Mouse (Mus musculus) midbrain, embryonic 15.5 days (tissue): ENCODE results near the gene Stx5a. TPM values are rescaled to one million over a fixed set of nuclear protein-coding genes. Genes with fewer than 3 reads are reported as not detected.

Source experiments
- ATAC-seq: fragments of 200-750 bp; cut with Nextera tagmentation; replicated peaks from 2 replicates; pipeline ENCODE4 v1.8.0; 2017; ENCODE audit warnings: moderate TSS enrichment
- H3K27ac ChIP-seq: fragments of 300-500 bp; sonication (generic); 2 replicates; pipeline ENCODE4 v1.5.1; 2015; ENCODE audit warnings: mild to moderate bottlenecking, inconsistent platforms
- H3K27me3 ChIP-seq: fragments of 300-500 bp; sonication (generic); replicated peaks from 2 replicates; pipeline ENCODE4 v1.6.1; 2015; ENCODE audit warnings: inconsistent platforms
- H3K36me3 ChIP-seq: fragments of 300-500 bp; sonication (generic); replicated peaks from 2 replicates; pipeline ENCODE4 v1.6.1; 2015; ENCODE audit warnings: inconsistent platforms
- H3K4me1 ChIP-seq: fragments of 300-500 bp; sonication (generic); 2 replicates; pipeline ENCODE4 v1.6.1; 2015; ENCODE audit warnings: inconsistent platforms
- H3K4me2 ChIP-seq: fragments of 300-500 bp; sonication (generic); 2 replicates; pipeline ENCODE4 v1.6.1; 2015; ENCODE audit warnings: inconsistent platforms, mild to moderate bottlenecking, moderate library complexity
- H3K4me3 ChIP-seq: fragments of 300-500 bp; sonication (generic); 2 replicates; pipeline ENCODE4 v1.5.1; 2015; ENCODE audit warnings: mild to moderate bottlenecking, inconsistent platforms
- H3K9ac ChIP-seq: fragments of 300-500 bp; sonication (generic); 2 replicates; pipeline ENCODE4 v1.6.1; 2015; ENCODE audit warnings: mild to moderate bottlenecking, inconsistent platforms
- H3K9me3 ChIP-seq: fragments of 300-500 bp; sonication (generic); 2 replicates; pipeline ENCODE4 v1.6.1; 2016; ENCODE audit warnings: inconsistent platforms
- WGBS: fragments of 180-500 bp; shearing (Covaris S2); methylation state at CpG from one replicate; pipeline ENCODE4 v1.1.7; 2015; ENCODE audit warnings: mixed read lengths; 5-methylcytosine and 5-hydroxymethylcytosine counted together
- polyA plus RNA-seq: library from polyadenylated mRNA; unstranded; fragments of >200 nt; fragmentation: Nextera tagmentation; extraction: Ambion mirVana; gene quantifications from 2 replicates; pipeline ENCODE4 v1.2.1, GENCODE M21; 2015

Stx5a gene
- polyA plus RNA-seq, 1 experiment from 2014 or later = 123 TPM

DNA sequence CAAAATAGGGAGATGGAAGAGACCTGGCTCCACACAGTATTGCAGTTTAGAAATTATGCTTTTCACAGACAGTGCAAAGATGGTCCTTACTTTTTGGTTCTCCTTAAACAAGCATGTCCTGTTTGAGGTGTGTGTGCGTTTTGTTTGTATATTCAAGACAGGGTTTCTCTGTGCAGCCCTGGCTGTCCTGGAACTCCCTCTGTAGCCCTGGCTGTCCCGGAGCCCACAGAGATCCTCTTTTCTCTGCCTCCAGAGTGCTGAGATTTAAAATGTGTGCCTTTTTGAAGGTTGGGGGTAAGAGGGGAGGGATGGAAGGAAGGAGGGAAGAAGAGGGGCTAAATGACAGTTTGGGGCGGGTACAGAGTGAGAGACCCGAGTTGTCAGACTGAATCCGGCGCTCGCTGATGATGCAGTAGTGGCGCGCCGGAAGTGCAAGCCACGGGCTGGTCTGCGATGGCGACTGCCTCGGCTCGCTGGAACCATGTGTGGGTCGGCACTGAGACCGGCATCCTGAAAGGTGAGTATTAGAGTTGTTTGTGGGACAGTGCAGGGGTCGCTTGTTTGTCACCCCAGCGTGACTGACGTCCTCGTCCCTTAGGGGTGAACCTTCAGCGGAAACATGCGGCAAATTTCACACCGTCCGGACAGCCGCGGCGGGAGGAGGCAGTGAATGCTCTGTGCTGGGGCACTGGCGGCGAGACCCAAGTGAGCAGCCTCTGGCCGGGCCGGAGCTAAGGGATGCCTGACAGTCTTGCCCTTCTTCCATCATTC is 5.6 kb upstream of the Stx5a start, which contains the start of gene Wdr74:
Gene Wdr74 (plus strand): TSS at position 439 of the 771 bp plus-strand sequence.
- no peaks in the 10 kb centered on the region for H3K9me3 ChIP-seq
- H3K4me3 ChIP-seq = peak within 1 kb of the TSS; percentile 87
- H3K27ac ChIP-seq = peak within 1 kb of the TSS; percentile 86
- peaks cover 18% of the 10 kb centered on the region for H3K4me1 ChIP-seq
- no peaks in the 10 kb centered on the region for H3K27me3 ChIP-seq
- peak within 1 kb of the TSS; percentile 61 for H3K9ac ChIP-seq
- H3K4me2 ChIP-seq = peak within 1 kb of the TSS; percentile 75
- under 1% methylated on average over 32 of the region's 32 CpGs for WGBS
- peak; percentile 95 for ATAC-seq
- peaks cover 15% of the 10 kb centered on the region; the same call in 1 of the 2 replicates for H3K36me3 ChIP-seq

DNA sequence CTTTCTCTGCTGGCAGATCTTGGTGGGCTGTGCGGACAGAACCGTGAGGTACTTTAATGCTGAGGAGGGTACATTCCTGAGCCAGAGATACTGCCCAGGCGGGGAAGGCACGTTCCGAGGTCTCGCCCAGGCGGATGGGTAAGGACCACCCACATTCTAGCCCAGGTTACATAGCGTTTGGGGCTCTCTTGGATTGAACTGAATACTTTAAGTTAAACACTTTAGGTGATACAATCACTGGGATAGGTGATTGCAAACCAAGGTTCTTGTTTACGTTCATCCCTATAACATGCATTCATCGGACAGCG is 5.1 kb upstream of the Stx5a start:
- 3% methylated on average over 11 of the region's 11 CpGs for WGBS
- H3K27ac ChIP-seq = peak overlapping the region; percentile 86; the same call in 1 of the 2 replicates

DNA sequence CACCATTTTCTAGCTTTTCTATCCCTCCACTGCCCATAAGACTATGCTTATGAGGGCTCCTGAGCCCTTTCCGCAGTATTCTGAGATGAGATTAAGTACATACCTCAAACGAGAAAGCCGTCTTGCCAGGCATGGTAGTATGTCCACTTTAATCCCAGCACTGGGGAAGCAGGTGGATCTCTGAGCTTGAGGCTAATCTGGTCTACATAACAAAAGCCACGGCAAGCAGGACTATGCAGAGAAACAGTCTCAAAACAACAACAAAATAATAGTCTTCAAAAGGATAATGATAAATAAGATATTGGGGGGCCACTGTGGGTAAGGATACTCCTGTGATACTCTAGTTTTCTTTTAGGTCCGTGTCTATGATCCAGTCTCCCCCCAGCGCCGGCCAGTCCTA is 2.3 kb upstream of the Stx5a start:
- Histone ChIP-seq H3K27me3 (no peaks in the 10 kb centered on the region), H3K9ac (no peak overlapping the region), H3K9me3 (no peaks in the 10 kb centered on the region), H3K4me1 (peaks cover 39% of the 10 kb centered on the region), H3K36me3 (peaks cover 23% of the 10 kb centered on the region), H3K4me2 (no peak overlapping the region), H3K4me3 (no peak overlapping the region), H3K27ac (no peak overlapping the region)
- WGBS = 91% methylated on average over 7 of the region's 7 CpGs
- no peak for ATAC-seq

More for the DNA sequence above, 5.1 kb upstream of the Stx5a start:
- Histone ChIP-seq H3K27me3 (no peaks in the 10 kb centered on the region), H3K4me3 (peak overlapping the region; percentile 87), H3K9me3 (no peaks in the 10 kb centered on the region), H3K4me1 (peaks cover 24% of the 10 kb centered on the region), H3K4me2 (peak overlapping the region; percentile 75), H3K36me3 (peaks cover 15% of the 10 kb centered on the region; the same call in 1 of the 2 replicates), H3K9ac (peak overlapping the region; percentile 61)
- ATAC-seq = no peak

DNA sequence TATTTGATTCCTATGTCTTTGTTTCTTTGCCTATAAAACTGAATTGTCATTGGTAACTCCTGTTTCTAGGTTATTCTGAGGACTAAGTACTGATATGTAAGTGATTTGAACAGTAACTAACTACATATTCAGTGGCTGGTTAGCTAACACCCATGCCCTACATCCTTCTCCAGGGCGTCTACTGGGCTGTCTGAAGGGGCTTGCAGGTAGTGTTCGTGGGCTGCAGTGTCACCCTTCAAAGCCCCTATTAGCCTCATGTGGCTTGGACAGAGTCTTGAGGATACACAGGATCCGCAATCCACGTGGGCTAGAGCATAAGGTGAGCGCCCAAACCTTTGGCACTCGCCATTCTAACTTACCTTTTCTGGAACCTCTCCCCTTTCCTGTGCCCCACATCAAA is 1.6 kb upstream of the Stx5a start:
- 94% methylated on average over 6 of the region's 6 CpGs for WGBS
- ATAC-seq = no peak
- H3K4me3 ChIP-seq = no peak overlapping the region
- no peaks in the 10 kb centered on the region for H3K27me3 ChIP-seq
- H3K27ac ChIP-seq = no peak overlapping the region
- H3K36me3 ChIP-seq = peaks cover 23% of the 10 kb centered on the region
- H3K4me2 ChIP-seq = no peak overlapping the region
- peaks cover 39% of the 10 kb centered on the region for H3K4me1 ChIP-seq
- no peaks in the 10 kb centered on the region for H3K9me3 ChIP-seq
- H3K9ac ChIP-seq = no peak overlapping the region

DNA sequence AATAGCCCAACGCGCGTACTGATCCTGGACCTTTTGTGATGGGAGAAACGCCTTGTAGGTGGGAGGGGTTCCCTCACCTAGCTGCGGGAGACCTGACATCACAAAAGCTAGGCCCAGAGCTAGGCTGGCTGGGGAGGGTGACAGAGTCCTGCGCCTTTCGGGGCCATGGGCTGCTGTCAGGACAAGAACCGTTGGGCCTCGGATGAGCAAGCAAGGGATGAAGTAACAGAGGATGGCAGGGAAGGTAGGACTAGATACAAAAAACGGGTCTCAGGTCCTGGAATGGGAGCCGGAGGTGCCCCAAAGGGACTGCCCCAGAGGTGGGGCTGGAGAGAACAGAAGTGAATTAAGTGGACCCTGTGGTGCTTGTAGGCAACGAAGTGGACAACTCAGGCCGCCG is 610 bp upstream of the Stx5a start, which contains the start of gene 1700092M07Rik:
Gene 1700092M07Rik (plus strand): TSS at position 116 of the 400 bp plus-strand sequence.
- ATAC-seq = no peak
- Histone ChIP-seq H3K27me3 (no peaks in the 10 kb centered on the region), H3K4me1 (peaks cover 34% of the 10 kb centered on the region), H3K27ac (peak within 1 kb of the TSS; percentile 97), H3K4me3 (peak within 1 kb of the TSS; percentile 75), H3K9me3 (no peaks in the 10 kb centered on the region), H3K36me3 (peaks cover 32% of the 10 kb centered on the region), H3K4me2 (peak within 1 kb of the TSS; percentile 93), H3K9ac (peak within 1 kb of the TSS; percentile 71)
- 69% methylated on average over 14 of the region's 14 CpGs for WGBS

DNA sequence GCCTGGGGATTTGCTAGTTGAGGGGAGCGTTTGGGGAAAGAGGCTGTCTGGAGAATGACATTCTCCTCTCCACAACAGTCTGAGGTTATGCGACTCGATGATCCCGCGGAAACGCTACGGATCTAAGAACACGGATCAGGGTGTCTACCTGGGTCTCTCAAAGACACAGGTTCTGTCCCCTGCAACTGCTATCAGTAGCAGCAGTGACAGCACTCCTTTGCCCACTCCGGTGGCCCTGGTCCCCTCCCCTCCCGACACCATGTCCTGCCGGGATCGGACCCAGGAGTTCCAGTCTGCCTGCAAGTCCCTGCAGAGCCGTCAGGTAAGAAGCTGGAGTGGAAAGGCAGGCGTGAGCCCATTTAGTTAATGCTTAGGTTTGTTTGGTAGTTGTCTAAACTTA is 963 bp downstream of the Stx5a start:
- peaks cover 46% of the 10 kb centered on the region for H3K36me3 ChIP-seq
- peak overlapping the region; percentile 71 for H3K9ac ChIP-seq
- peak overlapping the region; percentile 97 for H3K27ac ChIP-seq
- peak overlapping the region; percentile 93 for H3K4me2 ChIP-seq
- ATAC-seq = no peak
- peaks cover 25% of the 10 kb centered on the region for H3K4me1 ChIP-seq
- 32% methylated on average over 14 of the region's 14 CpGs for WGBS
- no peaks in the 10 kb centered on the region for H3K9me3 ChIP-seq
- no peaks in the 10 kb centered on the region for H3K27me3 ChIP-seq
- peak overlapping the region; percentile 75 for H3K4me3 ChIP-seq

DNA sequence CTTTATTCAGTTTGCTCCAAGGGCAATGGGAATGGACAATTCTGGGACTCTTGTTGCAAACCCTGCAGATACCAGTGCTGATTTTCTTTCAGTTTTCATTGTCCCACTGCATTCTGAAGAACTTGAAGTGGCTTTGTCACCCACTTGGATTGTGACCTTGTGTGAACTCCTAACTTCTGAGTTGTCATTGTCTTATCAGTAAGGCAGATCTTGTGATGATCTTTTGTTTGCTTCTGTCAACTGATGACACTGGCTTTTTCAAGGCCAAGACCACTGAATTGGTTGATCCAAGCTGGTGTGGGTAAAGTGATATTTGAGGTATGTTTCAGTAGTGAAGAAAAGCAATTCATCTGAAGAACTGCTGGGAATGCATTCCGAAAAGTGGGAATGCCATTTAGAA is 4.2 kb downstream of the Stx5a start:
- WGBS = 95% methylated on average over 1 of the region's 1 CpGs
- no peaks in the 10 kb centered on the region for H3K27me3 ChIP-seq
- ATAC-seq = no peak
- H3K9me3 ChIP-seq = no peaks in the 10 kb centered on the region
- peaks cover 23% of the 10 kb centered on the region for H3K4me1 ChIP-seq
- H3K4me2 ChIP-seq = no peak overlapping the region
- H3K9ac ChIP-seq = no peak overlapping the region
- H3K4me3 ChIP-seq = no peak overlapping the region
- peaks cover 62% of the 10 kb centered on the region for H3K36me3 ChIP-seq
- no peak overlapping the region for H3K27ac ChIP-seq

DNA sequence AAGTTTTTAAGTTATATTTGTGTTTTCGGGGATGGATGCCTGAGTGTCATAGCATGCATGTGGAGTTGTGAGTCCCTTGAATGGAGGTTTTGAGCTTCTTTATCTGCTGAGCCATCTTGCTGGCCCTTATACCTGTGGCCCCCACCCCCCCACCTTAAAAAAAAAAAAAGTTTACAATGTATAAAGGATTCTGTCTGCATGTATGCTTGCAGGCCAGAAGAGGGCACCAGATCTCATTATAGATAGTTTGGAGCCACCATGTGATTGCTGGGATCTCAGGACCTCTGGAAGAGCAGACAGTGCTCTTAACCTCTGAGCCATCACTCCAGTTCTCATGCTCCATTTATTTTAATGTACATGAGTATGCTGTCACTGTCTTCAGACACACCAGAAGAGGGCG is 6.2 kb downstream of the Stx5a start:
- H3K4me1 ChIP-seq = peaks cover 10% of the 10 kb centered on the region
- H3K9me3 ChIP-seq = no peaks in the 10 kb centered on the region
- no peak overlapping the region for H3K9ac ChIP-seq
- peaks cover 72% of the 10 kb centered on the region for H3K36me3 ChIP-seq
- no peak overlapping the region for H3K27ac ChIP-seq
- H3K4me2 ChIP-seq = no peak overlapping the region
- H3K4me3 ChIP-seq = no peak overlapping the region
- no peak for ATAC-seq
- no peaks in the 10 kb centered on the region for H3K27me3 ChIP-seq
- WGBS = 71% methylated on average over 2 of the region's 2 CpGs

DNA sequence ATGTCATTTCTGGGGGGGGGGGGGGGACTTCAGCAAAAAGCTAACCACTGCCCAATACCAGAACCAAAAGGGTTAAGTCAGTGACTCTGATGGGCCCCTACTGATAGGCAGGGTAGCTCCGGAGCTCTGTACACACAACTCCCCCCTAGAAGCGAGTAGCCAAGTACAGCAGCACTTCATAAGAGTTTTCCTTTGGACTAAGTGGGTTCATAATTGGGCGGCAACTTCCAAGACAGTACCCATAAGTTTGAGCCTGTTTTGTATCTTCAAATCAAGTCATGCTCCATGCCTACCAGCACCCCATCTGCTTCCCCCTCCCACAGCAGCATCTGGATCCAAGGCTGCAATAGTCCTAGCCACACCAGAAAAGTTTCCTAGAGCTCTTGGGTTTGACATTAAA is 14.4 kb downstream of the Stx5a start:
- Histone ChIP-seq H3K27ac (no peak overlapping the region), H3K27me3 (no peaks in the 10 kb centered on the region), H3K4me3 (no peak overlapping the region), H3K9me3 (no peaks in the 10 kb centered on the region), H3K36me3 (peaks cover 23% of the 10 kb centered on the region), H3K4me1 (peaks cover 28% of the 10 kb centered on the region), H3K9ac (no peak overlapping the region), H3K4me2 (peak overlapping the region; percentile 61; the same call in 1 of the 2 replicates)
- WGBS = 80% methylated on average over 3 of the region's 3 CpGs
- ATAC-seq = no peak

DNA sequence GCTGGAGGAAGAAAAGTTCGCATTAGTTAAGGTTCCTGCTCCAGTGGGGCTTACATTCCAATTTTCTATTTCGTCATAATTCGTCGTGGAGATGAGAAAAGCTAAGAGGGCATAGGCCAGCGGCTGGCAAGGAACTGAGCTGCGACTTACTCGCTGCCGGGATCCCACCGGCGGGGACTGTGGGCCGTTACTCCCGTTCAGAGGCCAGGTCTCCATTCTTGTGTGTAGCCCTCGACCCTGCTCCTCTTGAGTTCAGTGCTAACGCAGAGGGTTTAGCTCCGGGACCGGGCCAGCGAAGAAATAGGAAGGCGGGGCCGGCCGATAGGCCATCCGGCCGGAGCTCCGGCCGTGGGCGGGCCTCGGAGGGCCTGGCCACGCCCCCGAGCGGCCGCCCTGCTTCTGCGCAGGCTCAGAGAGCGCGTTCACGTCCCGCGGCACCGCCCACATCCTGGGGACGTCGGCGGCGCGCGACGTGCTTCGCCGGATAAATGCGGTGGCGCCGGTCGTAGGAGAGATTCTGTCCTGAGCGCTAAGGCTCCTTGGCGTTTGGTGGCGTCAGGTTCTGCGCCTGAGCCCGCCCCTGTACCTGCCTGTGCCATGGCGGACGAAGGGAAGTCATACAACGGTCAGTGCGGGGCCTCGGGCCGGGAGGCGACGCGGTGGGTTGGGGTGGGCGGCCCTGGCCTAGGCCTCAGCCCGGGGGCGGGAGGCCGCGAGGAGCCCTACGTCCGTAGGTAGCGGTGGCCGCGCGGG is 15.6 kb downstream of the Stx5a start, which contains the start of gene Nxf1:
Gene Nxf1 (plus strand): TSS at position 439 of the 753 bp plus-strand sequence.
- under 1% methylated on average over 75 of the region's 75 CpGs for WGBS
- Histone ChIP-seq H3K9ac (peak within 1 kb of the TSS; percentile 85), H3K27ac (peak within 1 kb of the TSS; percentile 88), H3K27me3 (no peaks in the 10 kb centered on the region), H3K4me1 (peaks cover 28% of the 10 kb centered on the region), H3K9me3 (no peaks in the 10 kb centered on the region), H3K36me3 (peaks cover 13% of the 10 kb centered on the region; the same call in 1 of the 2 replicates), H3K4me3 (peak within 1 kb of the TSS; percentile 83), H3K4me2 (peak within 1 kb of the TSS; percentile 61)
- ATAC-seq = peak; percentile 94

DNA sequence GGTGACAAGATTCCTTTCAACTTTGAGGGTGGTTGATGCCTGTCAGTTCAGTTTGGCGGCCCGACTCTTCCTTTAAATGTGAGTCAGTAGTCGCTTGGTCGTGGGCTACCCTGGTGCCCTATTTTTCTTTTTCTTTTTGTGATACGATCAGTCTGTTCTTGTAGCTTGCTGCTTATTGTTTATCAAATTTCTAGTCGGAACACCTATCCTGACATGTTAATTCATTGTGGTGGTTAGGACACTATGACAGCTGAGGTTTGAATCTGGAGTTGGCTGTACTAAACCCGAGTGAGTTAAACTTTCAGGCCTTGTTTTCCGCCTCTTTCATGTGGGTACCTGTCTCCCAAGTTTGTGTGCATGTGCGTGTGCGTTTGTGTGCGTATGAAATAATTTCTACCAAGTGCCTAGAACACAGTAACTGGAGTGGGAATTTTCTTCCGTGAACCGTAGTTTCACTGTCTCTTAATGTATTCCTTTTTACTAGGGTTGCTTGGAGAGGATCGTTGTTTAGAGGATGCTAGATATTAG is 16.3 kb downstream of the Stx5a start:
- H3K9ac ChIP-seq = peak overlapping the region; percentile 85
- peak overlapping the region; percentile 88 for H3K27ac ChIP-seq
- H3K9me3 ChIP-seq = no peaks in the 10 kb centered on the region

DNA sequence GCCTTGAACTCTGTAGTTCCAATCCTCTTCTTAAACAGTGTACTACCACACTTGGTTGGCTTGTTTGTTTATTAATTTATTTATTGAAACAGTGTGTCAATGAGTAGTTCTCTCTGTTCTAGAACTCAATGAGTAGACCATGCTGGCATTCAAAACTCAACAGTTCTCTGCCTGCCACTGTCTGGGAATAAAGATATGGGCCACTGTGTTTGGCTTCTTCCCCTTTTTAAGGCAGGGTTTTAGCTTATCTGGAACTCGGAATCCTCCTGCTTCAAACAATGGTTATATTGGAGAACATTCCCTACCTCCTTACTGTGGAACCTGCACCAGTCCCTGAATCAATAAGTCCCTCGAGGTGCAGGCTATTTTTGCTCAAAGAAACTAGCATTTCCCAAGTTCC is 17.7 kb downstream of the Stx5a start:
- no peak overlapping the region for H3K27ac ChIP-seq
- H3K36me3 ChIP-seq = peaks cover 20% of the 10 kb centered on the region
- H3K27me3 ChIP-seq = no peaks in the 10 kb centered on the region
- ATAC-seq = no peak
- WGBS = 93% methylated on average over 2 of the region's 2 CpGs
- H3K9ac ChIP-seq = no peak overlapping the region
- peaks cover 28% of the 10 kb centered on the region for H3K4me1 ChIP-seq
- no peak overlapping the region for H3K4me3 ChIP-seq
- no peaks in the 10 kb centered on the region for H3K9me3 ChIP-seq
- no peak overlapping the region for H3K4me2 ChIP-seq

More for the DNA sequence above, 16.3 kb downstream of the Stx5a start:
- Histone ChIP-seq H3K27me3 (no peaks in the 10 kb centered on the region), H3K36me3 (peaks cover 14% of the 10 kb centered on the region; the same call in 1 of the 2 replicates), H3K4me3 (peak overlapping the region; percentile 83), H3K4me1 (peaks cover 28% of the 10 kb centered on the region), H3K4me2 (peak overlapping the region; percentile 61)
- ATAC-seq = no peak; the same call in 1 of the 2 replicates
- 5% methylated on average over 14 of the region's 14 CpGs for WGBS
